Mouse (Mus musculus): ENCODE data around the gene Tnfrsf14. TPM values are rescaled to one million over a fixed set of nuclear protein-coding genes. Genes with fewer than 3 reads are reported as not detected.

The Tnfrsf14 gene
- total RNA-seq, 2 experiments from 2014 or later = 1.0 to 1.7 TPM

DNA sequence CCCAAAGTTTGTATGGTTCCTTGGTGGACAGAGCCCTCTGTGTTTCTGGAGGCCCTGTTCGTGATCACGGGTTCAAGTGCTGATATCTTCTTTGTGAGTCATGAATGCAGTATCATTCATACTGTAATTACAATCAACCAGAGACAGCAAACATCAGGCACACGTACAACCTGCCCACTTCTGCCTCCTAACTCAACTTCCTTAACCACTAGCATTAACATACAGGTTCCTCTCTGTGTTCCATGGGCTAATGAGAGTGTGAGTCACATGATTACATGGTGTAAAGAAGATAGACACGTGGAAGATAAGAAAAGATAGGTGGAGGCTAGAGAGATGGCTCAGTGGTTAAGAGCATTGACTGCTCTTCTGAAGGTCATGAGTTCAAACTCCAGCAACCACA lies 11.7 kb downstream of the Tnfrsf14 start:
- DNase-seq (ENCODE audit: low spot score in 2 of 2) = no peak

GRCm38 (mm10) chr4:154915286-154915685 lies 13.1 kb downstream of the Tnfrsf14 start:
- DNase-seq (ENCODE audit: low spot score in 2 of 2) = no peak

DNA sequence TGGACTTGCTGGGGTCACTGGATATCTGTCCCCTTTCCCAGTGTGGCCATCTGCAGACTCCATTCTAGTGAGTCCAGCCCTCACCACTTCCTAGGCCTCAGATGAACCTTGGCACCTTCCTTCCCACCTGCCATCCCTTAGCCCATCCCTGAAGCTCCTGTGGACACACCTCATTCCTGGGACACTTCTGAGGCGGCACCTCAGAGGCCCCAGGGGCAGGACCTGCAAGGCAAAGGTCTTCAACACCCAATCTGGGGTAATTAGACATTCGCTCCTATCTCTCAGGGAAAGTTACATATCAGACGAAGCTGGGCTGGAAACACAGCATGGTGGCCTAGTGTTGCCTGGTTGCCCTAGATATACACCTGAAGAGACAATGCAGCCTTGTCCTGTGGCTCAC lies 13.7 kb downstream of the Tnfrsf14 start:
- no peak for DNase-seq (ENCODE audit: low spot score in 2 of 2)

- no peak for DNase-seq (ENCODE audit: low spot score in 2 of 2)
Observed at GRCm38 (mm10) chr4:154914252-154914651, 14.1 kb downstream of the Tnfrsf14 start.

GRCm38 (mm10) chr4:154913845-154914244 lies 14.5 kb downstream of the Tnfrsf14 start:
- no peak for DNase-seq (ENCODE audit: low spot score in 2 of 2)

DNA sequence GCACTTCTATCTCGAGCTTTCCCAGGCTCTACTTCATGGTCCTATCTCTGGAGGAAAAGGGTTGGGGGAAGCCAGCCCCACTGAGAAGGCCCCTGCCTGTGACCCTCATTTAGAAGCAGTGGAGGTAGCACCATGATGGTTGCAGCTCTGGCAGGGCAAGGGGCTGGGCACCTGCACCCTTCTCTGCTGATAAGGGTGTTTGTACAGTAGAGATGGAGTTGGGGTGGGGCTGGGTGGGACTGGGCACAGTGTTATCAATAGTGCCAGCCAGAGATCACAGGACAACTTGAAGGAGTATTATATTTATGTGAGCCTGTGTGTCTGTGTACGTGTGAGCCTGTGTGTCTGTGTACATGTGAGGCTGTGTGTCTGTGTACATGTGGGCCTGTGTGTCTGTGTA lies 16.7 kb downstream of the Tnfrsf14 start:
- DNase-seq (ENCODE audit: low spot score in 2 of 2) = no peak

GRCm38 (mm10) chr4:154910606-154911522 lies 17.5 kb downstream of the Tnfrsf14 start:
- DNase-seq (ENCODE audit: low spot score in 2 of 2) = no peak

GRCm38 (mm10) chr4:154908490-154908889 lies 19.9 kb downstream of the Tnfrsf14 start:
- DNase-seq (ENCODE audit: low spot score in 2 of 2) = no peak

GRCm38 (mm10) chr4:154907833-154908232 lies 20.5 kb downstream of the Tnfrsf14 start:
- DNase-seq (ENCODE audit: low spot score in 2 of 2) = peak; percentile 67 to 80

- peak; percentile 71 to 76 for DNase-seq (ENCODE audit: low spot score in 2 of 2)
Observed at GRCm38 (mm10) chr4:154904185-154905071, 23.9 kb downstream of the Tnfrsf14 start.

- no peak for DNase-seq (ENCODE audit: low spot score in 2 of 2)
Observed at GRCm38 (mm10) chr4:154902371-154902770, 26.0 kb downstream of the Tnfrsf14 start.

DNA sequence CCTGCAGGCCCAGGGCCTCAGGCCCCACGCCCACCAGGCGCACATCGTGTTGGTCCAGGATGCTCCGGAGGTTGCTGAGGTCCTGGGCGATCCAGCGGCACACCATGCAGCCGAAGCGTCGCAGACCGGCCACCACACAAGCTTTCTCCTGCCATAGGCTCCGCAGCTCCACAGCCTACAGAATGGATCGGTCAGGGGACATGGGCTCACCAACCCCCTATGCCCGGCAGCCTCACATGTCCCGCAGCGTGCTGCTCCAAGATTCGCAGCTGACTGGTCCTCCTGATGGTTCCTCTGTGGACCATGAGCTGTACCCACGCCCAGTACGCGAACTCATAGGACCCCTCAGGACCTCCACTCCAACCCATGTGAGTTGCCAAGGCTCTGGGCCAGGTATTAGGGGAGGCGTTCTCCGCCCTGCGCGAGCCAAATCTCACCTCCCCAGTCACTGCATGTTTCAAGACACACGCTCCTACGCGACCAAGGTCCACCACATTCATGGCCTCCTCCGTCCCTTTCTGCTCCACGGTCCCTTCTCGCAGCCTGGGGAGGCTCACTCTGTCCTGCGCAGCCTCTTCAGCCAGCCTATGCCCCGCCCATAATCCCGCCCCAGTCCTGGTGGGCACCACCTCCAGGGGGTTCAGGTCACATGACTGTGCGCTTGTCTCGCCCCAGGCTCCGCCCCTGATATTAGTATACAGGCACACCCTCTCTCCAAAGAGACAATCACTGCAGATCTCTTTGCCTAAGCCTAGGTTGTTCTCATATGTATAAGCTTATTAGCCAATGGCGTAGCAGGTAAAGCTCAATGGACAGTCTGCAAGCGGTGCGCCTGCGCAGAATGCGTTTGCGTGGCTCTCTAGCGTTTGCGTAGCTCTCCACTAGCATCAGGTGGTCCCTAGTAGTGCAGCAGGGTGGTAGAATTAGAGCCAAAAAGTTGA lies 29.6 kb downstream of the Tnfrsf14 start, which contains the start of gene Fam213b:
Gene Fam213b (minus strand): TSS at position 630 of the 941 bp plus-strand sequence.
- DNase-seq (ENCODE audit: low spot score in 2 of 2) = peak; percentile 60 to 76

DNA sequence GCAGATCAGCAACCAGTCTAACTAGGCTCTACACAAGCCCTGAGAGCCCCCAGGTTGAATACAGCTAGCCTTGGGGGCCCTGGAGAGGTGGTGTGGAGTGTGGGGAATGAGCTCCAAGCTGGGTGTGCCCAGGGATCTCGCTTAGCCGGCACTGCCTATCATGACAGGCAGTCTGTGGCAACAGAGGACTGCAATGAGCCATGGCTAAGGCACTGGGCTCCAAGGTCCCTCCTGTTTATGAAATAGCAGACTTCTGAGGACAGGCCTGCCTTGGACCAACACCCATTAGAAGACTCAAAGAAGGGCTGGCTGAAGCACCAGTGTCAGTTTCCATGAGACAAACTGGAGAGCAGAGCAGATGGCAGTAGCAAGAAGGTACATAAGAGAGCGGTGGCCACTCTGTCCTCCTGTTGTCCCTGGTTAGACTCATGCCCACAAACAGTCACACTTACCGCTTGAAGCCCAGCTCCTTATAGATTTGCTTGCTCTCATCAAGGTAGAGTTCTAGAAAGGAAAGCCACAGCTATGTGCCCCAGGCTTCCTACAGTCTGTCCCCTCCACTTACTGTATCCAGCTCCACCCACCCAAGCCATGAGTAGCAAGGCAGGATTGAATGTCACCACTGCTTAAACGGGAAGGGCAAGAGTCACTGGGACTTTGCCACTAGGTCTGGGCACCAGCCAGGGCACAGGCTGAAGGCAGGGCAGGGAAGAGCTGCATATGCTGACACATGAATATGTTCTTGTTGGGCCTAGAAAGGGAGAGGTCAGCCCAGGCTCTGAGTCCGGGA lies 30.5 kb downstream of the Tnfrsf14 start:
- no peak for DNase-seq (ENCODE audit: low spot score in 2 of 2)

DNA sequence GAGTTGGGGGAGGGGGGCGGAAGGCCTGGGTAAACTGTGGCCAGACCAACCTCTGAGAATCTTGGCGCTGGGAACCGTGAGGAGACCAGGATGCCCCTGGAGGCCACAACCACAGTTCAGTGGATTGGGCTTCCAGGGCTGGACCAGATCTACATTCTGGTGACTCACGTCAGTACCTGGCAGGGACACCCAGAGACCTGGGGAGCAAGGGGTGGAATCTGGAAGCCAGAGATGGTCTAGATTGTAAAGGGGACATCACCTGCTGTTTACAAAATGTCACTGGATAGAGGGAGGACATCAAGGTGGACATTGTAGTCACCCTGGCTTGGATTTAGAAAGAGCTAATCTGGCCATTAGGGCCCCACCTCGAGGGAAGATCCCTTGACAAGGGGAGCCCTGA lies 32.8 kb downstream of the Tnfrsf14 start:
- DNase-seq (ENCODE audit: low spot score in 2 of 2) = no peak

- no peak for DNase-seq (ENCODE audit: low spot score in 2 of 2)
Observed at GRCm38 (mm10) chr4:154890887-154891286, 37.5 kb downstream of the Tnfrsf14 start.

GRCm38 (mm10) chr4:154887593-154888250 lies 40.6 kb downstream of the Tnfrsf14 start:
- no peak for DNase-seq (ENCODE audit: low spot score in 2 of 2)

GRCm38 (mm10) chr4:154886876-154887592 lies 41.3 kb downstream of the Tnfrsf14 start:
- DNase-seq (ENCODE audit: low spot score in 2 of 2) = no peak

DNA sequence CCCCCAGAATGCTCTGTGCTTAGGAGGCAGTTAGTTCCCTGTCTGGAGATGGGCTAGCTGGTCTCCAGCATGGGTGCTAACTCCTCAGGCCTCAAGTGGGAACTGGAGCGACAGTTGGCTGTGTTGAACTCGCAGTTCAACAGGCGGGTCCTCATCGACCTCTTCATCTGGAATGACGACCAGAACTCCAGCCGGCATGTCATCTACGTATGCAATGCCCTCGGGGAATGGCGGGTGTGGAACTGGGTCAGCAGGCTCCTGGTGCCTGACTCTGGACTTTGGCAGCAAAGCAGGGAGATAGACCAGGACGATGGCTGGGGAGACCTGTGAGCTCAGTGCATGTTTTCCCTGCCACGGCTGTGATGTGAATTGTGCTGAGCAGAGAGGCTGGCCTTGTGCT lies 42.9 kb downstream of the Tnfrsf14 start:
- DNase-seq (ENCODE audit: low spot score in 2 of 2) = no peak

All from layer of hippocampus, postnatal 10 days (tissue).